Mouse (Mus musculus) stomach, postnatal 0 days (tissue): ENCODE data around the gene Mllt3.

Source experiments
- CTCF ChIP-seq: IDR thresholded peaks from 2 replicates; pipeline ENCODE4 v1.5.1; 2016; ENCODE audit warnings: antibody characterized with exemption, low read depth, mild to moderate bottlenecking, moderate library complexity
- EP300 ChIP-seq: optimal IDR thresholded peaks from 2 replicates; pipeline ENCODE3; 2016; ENCODE audit warnings: antibody characterized with exemption

- no peak for TF ChIP-seq CTCF
- no peak for TF ChIP-seq EP300
Measured at GRCm38 (mm10) chr4:87982578-87982977, 50.6 kb downstream of the Mllt3 start.
